Mouse (Mus musculus) liver, embryonic 16.5 days (tissue): ENCODE measurements around the gene Tmem255b. TPM values are rescaled to one million over a fixed set of nuclear protein-coding genes. Genes with fewer than 3 reads are reported as not detected.

Source experiments
- ATAC-seq: fragments of 200-750 bp; cut with Nextera tagmentation; 2 replicates; pipeline ENCODE4 v1.8.0; 2017; ENCODE audit warnings: low read depth, mild to moderate bottlenecking, moderate number of reproducible peaks, moderate library complexity
- H3K27ac ChIP-seq: fragments of 300-500 bp; sonication (generic); 2 replicates; pipeline ENCODE4 v1.5.1; 2014; ENCODE audit warnings: mild to moderate bottlenecking, low read length
- H3K27me3 ChIP-seq: fragments of 300-500 bp; sonication (generic); 2 replicates; pipeline ENCODE4 v1.6.1; 2014; ENCODE audit warnings: low read depth, low read length, mixed read lengths; ENCODE audit not compliant: control insufficient read depth, insufficient read depth
- H3K36me3 ChIP-seq: fragments of 300-500 bp; sonication (generic); 2 replicates; pipeline ENCODE4 v1.6.1; 2014; ENCODE audit warnings: mild to moderate bottlenecking; ENCODE audit not compliant: control insufficient read depth, insufficient read depth
- H3K4me1 ChIP-seq: fragments of 300-500 bp; sonication (generic); 2 replicates; pipeline ENCODE4 v1.6.1; 2014; ENCODE audit warnings: low read depth, low read length, mixed read lengths; ENCODE audit not compliant: control insufficient read depth
- H3K4me2 ChIP-seq: fragments of 300-500 bp; sonication (generic); 2 replicates; pipeline ENCODE4 v1.6.1; 2014; ENCODE audit warnings: low read depth, low read length, mixed read lengths
- H3K4me3 ChIP-seq: fragments of 300-500 bp; sonication (generic); 2 replicates; pipeline ENCODE4 v1.5.1; 2014; ENCODE audit warnings: low read depth, mild to moderate bottlenecking, low read length
- H3K9ac ChIP-seq: fragments of 300-500 bp; sonication (generic); 2 replicates; pipeline ENCODE4 v1.6.1; 2014; ENCODE audit warnings: low read depth, low read length
- H3K9me3 ChIP-seq: fragments of 300-500 bp; sonication (generic); replicated peaks from 2 replicates; pipeline ENCODE4 v1.6.1; 2016; ENCODE audit warnings: low read length; ENCODE audit not compliant: control insufficient read depth
- WGBS: fragments of 180-500 bp; shearing (Covaris S2); extraction: QIAGEN DNeasy Blood & Tissue Kit; methylation state at CpG from one replicate; pipeline ENCODE4 v1.1.7; 2014; ENCODE audit not compliant: insufficient replicate concordance; 5-methylcytosine and 5-hydroxymethylcytosine counted together
- polyA plus RNA-seq: library from polyadenylated mRNA; unstranded; fragments of >200 nt; fragmentation: Nextera tagmentation; extraction: Ambion mirVana; gene quantifications from 2 replicates; pipeline ENCODE4 v1.2.1, GENCODE M21; 2015

Tmem255b gene
- polyA plus RNA-seq, 1 experiment from 2014 or later: 0.12 TPM

GRCm38 (mm10) chr8:13507284-13507937, 72.4 kb downstream of the Tmem255b start:
- Histone ChIP-seq H3K9me3 (no peaks in the 10 kb centered on the region), H3K4me1 (no peaks in the 10 kb centered on the region), H3K36me3 (no peaks in the 10 kb centered on the region), H3K27ac (no peak overlapping the region), H3K9ac (no peak overlapping the region), H3K27me3 (no peaks in the 10 kb centered on the region), H3K4me2 (no peak overlapping the region), H3K4me3 (no peak overlapping the region)
- WGBS: 65% methylated on average over 3 of the region's 3 CpGs
- no peak for ATAC-seq

DNA sequence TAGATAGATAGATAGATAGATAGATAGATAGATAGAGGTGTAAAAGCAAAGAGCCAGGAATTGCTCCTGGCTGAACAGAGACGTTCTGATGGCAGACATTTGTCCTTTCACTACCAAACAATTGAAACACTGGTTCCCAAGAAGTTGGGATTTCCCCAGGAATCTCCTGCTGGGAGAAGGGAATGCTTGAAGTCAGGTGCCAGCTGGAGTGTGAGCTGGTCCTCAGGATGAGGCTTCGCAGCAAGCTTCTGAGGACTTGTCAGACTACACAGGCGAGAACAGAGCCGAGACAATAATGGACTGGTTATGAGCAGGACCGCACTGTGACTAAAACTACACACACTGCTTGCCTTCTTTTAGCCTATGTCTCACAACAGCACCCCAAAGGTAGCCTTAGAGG, 77.0 kb downstream of the Tmem255b start:
- Histone ChIP-seq H3K4me3 (no peak overlapping the region), H3K27me3 (no peaks in the 10 kb centered on the region), H3K4me1 (no peaks in the 10 kb centered on the region), H3K9ac (no peak overlapping the region), H3K9me3 (no peaks in the 10 kb centered on the region), H3K27ac (no peak overlapping the region), H3K36me3 (no peaks in the 10 kb centered on the region), H3K4me2 (no peak overlapping the region)
- ATAC-seq: no peak
- WGBS: 63% methylated on average over 5 of the region's 5 CpGs

DNA sequence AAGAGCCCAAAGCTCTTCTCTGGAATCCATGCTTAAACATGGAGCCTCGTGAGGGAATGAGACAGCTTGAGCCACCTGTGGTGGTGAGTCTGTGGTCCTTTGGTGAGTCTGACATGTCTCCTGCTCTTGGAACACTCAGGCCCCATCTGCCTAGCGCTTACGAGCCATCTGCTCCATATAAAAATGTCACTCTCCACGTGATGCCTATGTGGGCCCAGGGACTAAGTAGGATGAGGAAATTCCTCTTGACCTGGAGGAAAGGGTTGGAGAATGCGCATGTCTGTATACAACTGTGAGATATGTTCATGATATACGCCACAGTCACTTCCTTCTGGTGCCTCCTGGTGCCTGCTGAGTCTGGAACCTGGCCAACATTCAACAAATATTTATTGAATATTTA, 77.7 kb downstream of the Tmem255b start:
- ATAC-seq: no peak
- Histone ChIP-seq H3K27ac (no peak overlapping the region), H3K27me3 (no peaks in the 10 kb centered on the region), H3K36me3 (no peaks in the 10 kb centered on the region), H3K9me3 (no peaks in the 10 kb centered on the region), H3K4me3 (no peak overlapping the region), H3K9ac (no peak overlapping the region), H3K4me1 (no peaks in the 10 kb centered on the region), H3K4me2 (no peak overlapping the region)
- WGBS: 45% methylated on average over 6 of the region's 6 CpGs

GRCm38 (mm10) chr8:13513556-13514370, 78.8 kb downstream of the Tmem255b start:
- H3K4me2 ChIP-seq: no peak overlapping the region
- H3K27ac ChIP-seq: no peak overlapping the region
- H3K4me3 ChIP-seq: no peak overlapping the region
- no peaks in the 10 kb centered on the region for H3K27me3 ChIP-seq
- no peak overlapping the region for H3K9ac ChIP-seq
- H3K4me1 ChIP-seq: no peaks in the 10 kb centered on the region
- ATAC-seq: peak; percentile 30; the same call in 1 of the 2 replicates
- H3K9me3 ChIP-seq: no peaks in the 10 kb centered on the region
- no peaks in the 10 kb centered on the region for H3K36me3 ChIP-seq
- 47% methylated on average over 5 of the region's 5 CpGs for WGBS

- Histone ChIP-seq H3K4me1 (no peaks in the 10 kb centered on the region), H3K9me3 (no peaks in the 10 kb centered on the region), H3K36me3 (no peaks in the 10 kb centered on the region), H3K4me2 (no peak overlapping the region), H3K27me3 (no peaks in the 10 kb centered on the region), H3K9ac (no peak overlapping the region), H3K27ac (no peak overlapping the region), H3K4me3 (no peak overlapping the region)
- ATAC-seq: no peak
- whole genome bisulfite sequencing: 60% methylated on average over 7 of the region's 7 CpGs
These were observed 81.0 kb downstream of the Tmem255b start for GRCm38 (mm10) chr8:13516011-13516442.

DNA sequence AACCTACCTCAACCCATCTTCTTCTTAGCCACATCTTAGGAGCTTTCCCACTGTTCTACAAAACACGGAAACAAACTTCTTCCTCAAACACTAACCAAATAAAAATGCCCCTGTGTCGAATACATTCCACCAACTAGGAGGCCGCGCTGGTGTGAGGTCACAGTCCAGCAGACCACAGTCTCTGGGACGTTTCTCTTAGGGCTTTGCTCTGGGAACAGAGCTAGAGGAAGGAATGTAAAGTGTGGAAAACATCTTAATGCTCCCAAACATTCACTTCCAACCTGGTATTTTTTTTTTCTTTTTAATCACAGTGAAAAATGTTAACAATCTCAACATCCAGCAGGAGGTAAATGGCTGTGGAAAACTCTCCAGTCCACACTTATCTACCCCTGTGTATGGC, 81.7 kb downstream of the Tmem255b start:
- ATAC-seq: no peak
- Histone ChIP-seq H3K4me1 (no peaks in the 10 kb centered on the region), H3K27me3 (no peaks in the 10 kb centered on the region), H3K9me3 (no peaks in the 10 kb centered on the region), H3K9ac (no peak overlapping the region), H3K4me2 (no peak overlapping the region), H3K27ac (no peak overlapping the region), H3K4me3 (no peak overlapping the region), H3K36me3 (no peaks in the 10 kb centered on the region)
- 49% methylated on average over 5 of the region's 5 CpGs for WGBS

GRCm38 (mm10) chr8:13517284-13517781, 82.3 kb downstream of the Tmem255b start:
- no peaks in the 10 kb centered on the region for H3K4me1 ChIP-seq
- no peaks in the 10 kb centered on the region for H3K36me3 ChIP-seq
- 74% methylated on average over 6 of the region's 6 CpGs for WGBS
- H3K27ac ChIP-seq: no peak overlapping the region
- no peaks in the 10 kb centered on the region for H3K9me3 ChIP-seq
- no peak overlapping the region for H3K4me2 ChIP-seq
- no peaks in the 10 kb centered on the region for H3K27me3 ChIP-seq
- no peak for ATAC-seq
- no peak overlapping the region for H3K9ac ChIP-seq
- H3K4me3 ChIP-seq: no peak overlapping the region
